Mouse (Mus musculus): ENCODE measurements at regions not wholly inside any gene's neighbourhood (a gene's known extent, or its start where the extent isn't known, plus 50 kb on each side); places are given as distances from the start of the nearest gene placed in this dataset.

GRCm38 (mm10) chrX:42332906-42333305 lies 156.6 kb upstream of the Tex13c2 start:
- no peak overlapping the region for H3K27ac ChIP-seq (ENCODE audit: insufficient read depth, low read length)
- TF ChIP-seq CTCF (IDR thresholded peaks at IDR 0.05; ENCODE audit: extremely low read depth, insufficient read depth, low read length) (no peak), POLR2A (IDR thresholded peaks at IDR 0.05; ENCODE audit: extremely low read depth, insufficient read depth, low read length) (no peak)
- H3K4me1 ChIP-seq (ENCODE audit: control insufficient read depth, insufficient read depth, low read length) = no peaks in the 10 kb centered on the region

GRCm38 (mm10) chrX:42333631-42334030 lies 155.9 kb upstream of the Tex13c2 start:
- TF ChIP-seq POLR2A (IDR thresholded peaks at IDR 0.05; ENCODE audit: extremely low read depth, insufficient read depth, low read length) (no peak), CTCF (IDR thresholded peaks at IDR 0.05; ENCODE audit: extremely low read depth, insufficient read depth, low read length) (no peak)
- Histone ChIP-seq H3K4me3 (ENCODE audit: insufficient read depth, low read length) (no peak overlapping the region), H3K27ac (ENCODE audit: insufficient read depth, low read length) (no peak overlapping the region), H3K4me1 (ENCODE audit: control insufficient read depth, insufficient read depth, low read length) (no peaks in the 10 kb centered on the region)

More at GRCm38 (mm10) chrX:42332906-42333305, 156.6 kb upstream of the Tex13c2 start:
- no peak overlapping the region for H3K4me3 ChIP-seq (ENCODE audit: insufficient read depth, low read length)

GRCm38 (mm10) chrX:42334794-42335193 lies 154.7 kb upstream of the Tex13c2 start:
- TF ChIP-seq CTCF (IDR thresholded peaks at IDR 0.05; ENCODE audit: extremely low read depth, insufficient read depth, low read length) = no peak
- no peak for TF ChIP-seq POLR2A (IDR thresholded peaks at IDR 0.05; ENCODE audit: extremely low read depth, insufficient read depth, low read length)
- H3K4me3 ChIP-seq (ENCODE audit: insufficient read depth, low read length) = no peak overlapping the region
- no peak overlapping the region for H3K27ac ChIP-seq (ENCODE audit: insufficient read depth, low read length)
- H3K4me1 ChIP-seq (ENCODE audit: control insufficient read depth, insufficient read depth, low read length) = no peaks in the 10 kb centered on the region

GRCm38 (mm10) chrX:42336772-42337171 lies 152.7 kb upstream of the Tex13c2 start:
- Histone ChIP-seq H3K27ac (ENCODE audit: insufficient read depth, low read length) (no peak overlapping the region), H3K4me3 (ENCODE audit: insufficient read depth, low read length) (no peak overlapping the region), H3K4me1 (ENCODE audit: control insufficient read depth, insufficient read depth, low read length) (no peaks in the 10 kb centered on the region)
- TF ChIP-seq CTCF (IDR thresholded peaks at IDR 0.05; ENCODE audit: extremely low read depth, insufficient read depth, low read length) (no peak), POLR2A (IDR thresholded peaks at IDR 0.05; ENCODE audit: extremely low read depth, insufficient read depth, low read length) (no peak)

- H3K27ac ChIP-seq (ENCODE audit: insufficient read depth, low read length) = no peak overlapping the region
- H3K4me1 ChIP-seq (ENCODE audit: control insufficient read depth, insufficient read depth, low read length) = no peaks in the 10 kb centered on the region
- TF ChIP-seq POLR2A (IDR thresholded peaks at IDR 0.05; ENCODE audit: extremely low read depth, insufficient read depth, low read length) (no peak), CTCF (IDR thresholded peaks at IDR 0.05; ENCODE audit: extremely low read depth, insufficient read depth, low read length) (no peak)
- no peak overlapping the region for H3K4me3 ChIP-seq (ENCODE audit: insufficient read depth, low read length)
These were observed 147.1 kb upstream of the Tex13c2 start for GRCm38 (mm10) chrX:42342362-42342761.

- TF ChIP-seq CTCF (IDR thresholded peaks at IDR 0.05; ENCODE audit: extremely low read depth, insufficient read depth, low read length) (no peak), POLR2A (IDR thresholded peaks at IDR 0.05; ENCODE audit: extremely low read depth, insufficient read depth, low read length) (no peak)
- H3K4me1 ChIP-seq (ENCODE audit: control insufficient read depth, insufficient read depth, low read length) = no peaks in the 10 kb centered on the region
- no peak overlapping the region for H3K27ac ChIP-seq (ENCODE audit: insufficient read depth, low read length)
- no peak overlapping the region for H3K4me3 ChIP-seq (ENCODE audit: insufficient read depth, low read length)
These were observed 146.3 kb upstream of the Tex13c2 start for GRCm38 (mm10) chrX:42342951-42343879.

- no peak for TF ChIP-seq POLR2A (IDR thresholded peaks at IDR 0.05; ENCODE audit: extremely low read depth, insufficient read depth, low read length)
- no peak for TF ChIP-seq CTCF (IDR thresholded peaks at IDR 0.05; ENCODE audit: extremely low read depth, insufficient read depth, low read length)
- H3K4me3 ChIP-seq (ENCODE audit: insufficient read depth, low read length) = no peak overlapping the region
- H3K27ac ChIP-seq (ENCODE audit: insufficient read depth, low read length) = no peak overlapping the region
- no peaks in the 10 kb centered on the region for H3K4me1 ChIP-seq (ENCODE audit: control insufficient read depth, insufficient read depth, low read length)
These were observed 136.8 kb upstream of the Tex13c2 start for GRCm38 (mm10) chrX:42352610-42353254.

- TF ChIP-seq CTCF (IDR thresholded peaks at IDR 0.05; ENCODE audit: extremely low read depth, insufficient read depth, low read length) (no peak), POLR2A (IDR thresholded peaks at IDR 0.05; ENCODE audit: extremely low read depth, insufficient read depth, low read length) (no peak)
- H3K4me1 ChIP-seq (ENCODE audit: control insufficient read depth, insufficient read depth, low read length) = no peaks in the 10 kb centered on the region
- no peak overlapping the region for H3K27ac ChIP-seq (ENCODE audit: insufficient read depth, low read length)
- H3K4me3 ChIP-seq (ENCODE audit: insufficient read depth, low read length) = no peak overlapping the region
These were observed 129.9 kb upstream of the Tex13c2 start for GRCm38 (mm10) chrX:42359381-42360172.

Measured in cortical plate, adult 2 months (tissue).